Mouse (Mus musculus) liver, embryonic 14.5 days (tissue): ENCODE measurements around the gene Grm8.

Experiments
- CTCF ChIP-seq: IDR thresholded peaks from 2 replicates; pipeline ENCODE4 v1.5.1; 2016; ENCODE audit warnings: antibody characterized with exemption, low read depth, control low read depth
- EP300 ChIP-seq: IDR thresholded peaks from 2 replicates; pipeline ENCODE4 v1.6.1; 2016; ENCODE audit warnings: antibody characterized with exemption, low read depth

- TF ChIP-seq CTCF: no peak
- no peak for TF ChIP-seq EP300
Observed at GRCm38 (mm10) chr6:28169851-28170539, 35.0 kb upstream of the Grm8 start.
